Mouse (Mus musculus): ENCODE data around the gene Igsf10. TPM values are rescaled to one million over a fixed set of nuclear protein-coding genes. Genes with fewer than 3 reads are reported as not detected.

Igsf10 gene
- total and polyA plus RNA-seq, 2 experiments from 2014 or later: 6.2 to 7.1 TPM

DNA sequence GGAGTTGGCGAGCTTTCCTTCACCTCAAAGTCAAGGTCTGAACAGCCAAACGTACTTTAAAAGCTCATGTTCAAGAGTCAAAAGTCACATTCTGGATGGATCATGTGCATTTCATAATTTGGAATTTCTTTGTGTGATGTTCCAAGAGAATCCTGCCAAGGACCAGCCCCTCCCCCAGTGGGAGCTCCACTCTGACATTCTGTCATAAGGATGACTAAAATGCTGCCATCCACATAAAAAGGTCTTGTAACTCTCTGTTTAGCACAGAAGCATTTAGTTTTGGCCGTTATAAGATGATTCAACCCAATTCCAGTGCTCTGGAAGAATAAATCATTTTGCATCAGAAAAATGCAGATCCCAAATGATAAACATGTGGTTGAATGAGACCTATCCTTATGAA, 10.0 kb upstream of the Igsf10 start:
- no peak overlapping the region for H3K4me3 ChIP-seq (ENCODE audit: low read length)
- H3K27ac ChIP-seq: no peak overlapping the region
- no peaks in the 10 kb centered on the region for H3K4me1 ChIP-seq (ENCODE audit: insufficient read depth, low read length)
- TF ChIP-seq CTCF (IDR thresholded peaks at IDR 0.05; ENCODE audit: low read depth): no peak
- ATAC-seq (no peak), DNase-seq (ENCODE audit: low spot score) (no peak)
- no peaks in the 10 kb centered on the region for H3K9me3 ChIP-seq (ENCODE audit: low read length)
- no peaks in the 10 kb centered on the region for H3K36me3 ChIP-seq (ENCODE audit: insufficient read depth, low read length)
- no peak overlapping the region for H3K9ac ChIP-seq (replicated peaks; ENCODE audit: low read length)
- H3K27me3 ChIP-seq (ENCODE audit: insufficient read depth, low read length): no peaks in the 10 kb centered on the region
- no peak overlapping the region for H3K4me2 ChIP-seq (ENCODE audit: low read depth, low read length)
- 85% methylated on average over 3 of the region's 3 CpGs for WGBS

DNA sequence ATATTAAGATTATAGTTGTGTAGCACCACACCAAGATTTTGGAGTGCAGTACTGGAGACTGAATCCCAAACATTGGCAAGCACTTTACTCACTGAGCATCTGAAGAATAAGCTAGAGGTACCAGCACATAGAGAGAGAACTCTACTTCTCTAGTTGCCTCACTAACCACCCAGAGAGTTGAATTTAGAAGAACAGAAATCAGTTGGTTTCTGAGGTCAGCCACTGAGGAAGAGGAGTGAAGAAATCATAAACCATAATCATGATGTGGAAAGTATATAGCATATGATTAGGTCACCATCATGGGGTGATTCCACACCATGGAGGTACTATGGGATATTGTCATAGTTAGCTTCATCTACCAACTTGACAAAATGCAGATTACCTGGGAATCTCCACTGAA, 7.6 kb upstream of the Igsf10 start:
- TF ChIP-seq CTCF (IDR thresholded peaks at IDR 0.05; ENCODE audit: low read depth): no peak
- H3K36me3 ChIP-seq (ENCODE audit: insufficient read depth, low read length): no peaks in the 10 kb centered on the region

DNA sequence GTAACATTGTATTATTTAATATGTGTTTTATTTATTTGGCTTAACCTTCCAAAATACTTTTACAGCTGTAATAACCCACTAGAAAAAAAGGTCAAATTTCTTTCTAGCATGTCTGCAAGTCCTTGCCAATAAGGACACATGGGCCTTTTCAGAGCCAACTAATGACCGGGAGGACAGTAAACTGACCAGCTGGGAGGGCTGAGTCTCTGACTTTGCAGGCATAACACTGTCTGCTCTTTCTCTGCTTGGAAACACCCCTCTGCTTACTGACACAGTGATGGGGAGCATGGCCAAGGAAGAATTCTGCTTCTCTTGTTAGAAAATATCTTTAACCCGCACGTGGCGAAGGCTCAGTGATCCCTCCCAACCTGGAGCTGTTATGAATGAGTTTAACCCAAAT, 1.2 kb downstream of the Igsf10 start:
- Histone ChIP-seq H3K27me3 (ENCODE audit: insufficient read depth, low read length) (no peaks in the 10 kb centered on the region), H3K36me3 (ENCODE audit: insufficient read depth, low read length) (no peaks in the 10 kb centered on the region), H3K4me1 (ENCODE audit: insufficient read depth, low read length) (0 out of 2 replicates have a peak, but pooled peaks cover 6% of the 10 kb centered on the region), H3K9me3 (ENCODE audit: low read length) (no peaks in the 10 kb centered on the region), H3K9ac (replicated peaks; ENCODE audit: low read length) (peak overlapping the region; percentile 72), H3K4me2 (ENCODE audit: low read depth, low read length) (peak overlapping the region; percentile 83), H3K4me3 (ENCODE audit: low read length) (peak overlapping the region; percentile 85), H3K27ac (no peak overlapping the region)
- no peak for TF ChIP-seq CTCF (IDR thresholded peaks at IDR 0.05; ENCODE audit: low read depth)
- 42% methylated on average over 4 of the region's 4 CpGs for WGBS
- ATAC-seq: no peak
- peak; percentile 66 for DNase-seq (ENCODE audit: low spot score)

More for the DNA sequence above, 7.6 kb upstream of the Igsf10 start:
- ATAC-seq (no peak), DNase-seq (ENCODE audit: low spot score) (no peak)
- H3K4me2 ChIP-seq (ENCODE audit: low read depth, low read length): no peak overlapping the region
- H3K4me1 ChIP-seq (ENCODE audit: insufficient read depth, low read length): no peaks in the 10 kb centered on the region
- H3K27ac ChIP-seq: no peak overlapping the region
- H3K4me3 ChIP-seq (ENCODE audit: low read length): no peak overlapping the region
- no peaks in the 10 kb centered on the region for H3K27me3 ChIP-seq (ENCODE audit: insufficient read depth, low read length)
- H3K9ac ChIP-seq (replicated peaks; ENCODE audit: low read length): no peak overlapping the region
- H3K9me3 ChIP-seq (ENCODE audit: low read length): no peaks in the 10 kb centered on the region

DNA sequence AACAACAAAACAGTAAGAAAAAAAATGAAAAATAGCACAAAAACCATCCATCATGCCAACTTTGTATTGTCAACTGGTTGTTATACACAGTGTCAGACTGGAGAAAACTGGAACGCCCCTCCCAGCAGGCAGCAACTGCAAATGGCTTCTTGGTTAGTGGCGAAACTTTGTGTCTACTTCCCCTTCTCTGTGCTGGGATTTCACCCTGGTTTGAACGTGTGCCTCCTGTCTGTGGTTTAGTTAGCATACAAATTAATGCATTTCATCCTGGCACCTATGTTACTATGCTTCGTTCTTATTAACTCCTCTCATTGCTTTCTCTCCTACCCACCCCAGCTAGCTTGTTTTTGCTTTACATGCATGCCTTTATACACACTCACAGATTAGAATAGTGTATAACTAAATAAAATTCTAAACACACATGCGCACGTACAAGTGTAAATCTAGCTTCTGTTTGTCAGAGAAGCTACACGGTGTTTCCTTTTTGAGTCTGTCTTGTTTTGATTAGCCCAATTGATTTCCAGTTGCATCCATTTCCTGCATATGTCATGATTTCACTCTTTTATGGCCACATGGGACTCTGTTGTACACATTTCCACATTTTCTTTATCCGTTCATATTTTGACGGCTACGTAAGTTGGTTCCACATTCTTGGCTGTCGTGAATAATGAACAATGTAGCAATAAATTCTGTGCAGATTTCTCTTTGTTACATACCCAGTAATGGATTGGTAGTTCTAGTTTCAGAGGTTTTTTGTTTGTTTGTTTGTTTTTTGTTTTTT, 2.4 kb downstream of the Igsf10 start:
- WGBS: 69% methylated on average over 11 of the region's 11 CpGs
- H3K4me2 ChIP-seq (ENCODE audit: low read depth, low read length): peak overlapping the region; percentile 22; the same call in 1 of the 2 replicates
- H3K27ac ChIP-seq: no peak overlapping the region
- DNase-seq (ENCODE audit: low spot score) (no peak), ATAC-seq (no peak)
- no peak for TF ChIP-seq CTCF (IDR thresholded peaks at IDR 0.05; ENCODE audit: low read depth)
- no peaks in the 10 kb centered on the region for H3K9me3 ChIP-seq (ENCODE audit: low read length)
- no peaks in the 10 kb centered on the region for H3K27me3 ChIP-seq (ENCODE audit: insufficient read depth, low read length)
- H3K4me3 ChIP-seq (ENCODE audit: low read length): no peak overlapping the region
- 0 out of 2 replicates have a peak, but pooled peaks cover 6% of the 10 kb centered on the region for H3K4me1 ChIP-seq (ENCODE audit: insufficient read depth, low read length)
- no peaks in the 10 kb centered on the region for H3K36me3 ChIP-seq (ENCODE audit: insufficient read depth, low read length)
- no peak overlapping the region for H3K9ac ChIP-seq (replicated peaks; ENCODE audit: low read length)

DNA sequence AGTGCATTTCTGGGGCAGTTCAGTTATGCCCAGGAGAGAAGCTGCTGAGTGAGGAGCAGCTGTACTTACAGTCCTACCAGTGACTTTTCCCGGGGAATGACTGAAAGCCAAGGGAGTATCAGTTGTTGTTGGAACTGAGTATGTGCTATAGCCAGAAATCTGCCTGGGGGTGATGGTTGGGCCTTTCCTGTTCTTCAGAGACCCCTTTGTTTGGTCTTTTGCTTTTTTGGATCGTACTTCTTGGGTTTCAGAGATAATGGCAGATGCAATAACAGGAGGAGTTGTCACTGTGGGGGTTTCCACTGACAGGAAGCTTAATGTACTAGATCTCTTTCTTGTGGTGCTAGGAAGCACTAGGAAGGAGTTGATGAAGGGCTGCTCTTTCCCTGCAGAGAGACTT, 15.7 kb downstream of the Igsf10 start:
- Histone ChIP-seq H3K36me3 (ENCODE audit: insufficient read depth, low read length) (peaks cover 9% of the 10 kb centered on the region; the same call in 1 of the 2 replicates), H3K27me3 (ENCODE audit: insufficient read depth, low read length) (no peaks in the 10 kb centered on the region), H3K4me3 (ENCODE audit: low read length) (no peak overlapping the region), H3K9me3 (ENCODE audit: low read length) (no peaks in the 10 kb centered on the region), H3K4me1 (ENCODE audit: insufficient read depth, low read length) (no peaks in the 10 kb centered on the region), H3K27ac (no peak overlapping the region), H3K9ac (replicated peaks; ENCODE audit: low read length) (no peak overlapping the region), H3K4me2 (ENCODE audit: low read depth, low read length) (no peak overlapping the region)
- no peak for TF ChIP-seq CTCF (IDR thresholded peaks at IDR 0.05; ENCODE audit: low read depth)
- ATAC-seq: no peak
- no peak for DNase-seq (ENCODE audit: low spot score)
- WGBS: 91% methylated on average over 2 of the region's 2 CpGs

DNA sequence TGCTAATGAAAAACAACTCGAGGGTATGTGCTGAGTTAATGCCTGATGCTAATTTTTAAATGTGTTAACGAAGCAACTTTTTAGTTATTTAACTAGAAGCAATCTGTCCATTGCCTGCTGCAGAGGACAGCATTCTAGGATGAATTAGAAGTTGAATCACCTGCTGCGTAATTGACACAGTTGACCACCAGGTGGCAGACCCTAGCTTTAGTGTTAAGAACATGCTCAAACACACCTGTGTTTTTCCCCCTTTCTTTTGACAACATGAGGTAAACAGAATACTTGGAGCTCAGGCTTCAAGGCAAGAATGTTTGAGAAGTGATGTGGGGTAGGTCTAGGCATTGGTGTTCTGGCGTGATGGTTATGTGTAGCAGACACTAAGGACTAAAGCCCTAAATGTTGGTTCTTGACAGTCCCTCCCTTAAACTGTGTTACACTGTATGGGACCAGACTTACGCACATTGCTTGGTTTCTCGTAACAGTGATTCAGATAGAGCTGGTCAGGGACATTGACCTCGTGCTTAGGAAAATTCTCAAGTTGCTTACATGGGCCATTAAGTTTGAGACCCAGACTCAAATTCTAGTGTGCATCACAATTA, 22.8 kb downstream of the Igsf10 start:
- Histone ChIP-seq H3K27me3 (ENCODE audit: insufficient read depth, low read length) (no peaks in the 10 kb centered on the region), H3K36me3 (ENCODE audit: insufficient read depth, low read length) (peaks cover 3% of the 10 kb centered on the region; the same call in 1 of the 2 replicates), H3K9ac (replicated peaks; ENCODE audit: low read length) (no peak overlapping the region), H3K9me3 (ENCODE audit: low read length) (no peaks in the 10 kb centered on the region), H3K4me2 (ENCODE audit: low read depth, low read length) (no peak overlapping the region), H3K4me1 (ENCODE audit: insufficient read depth, low read length) (no peaks in the 10 kb centered on the region), H3K27ac (no peak overlapping the region), H3K4me3 (ENCODE audit: low read length) (no peak overlapping the region)
- peak; percentile 90 for TF ChIP-seq CTCF (IDR thresholded peaks at IDR 0.05; ENCODE audit: low read depth)
- WGBS: 48% methylated on average over 7 of the region's 7 CpGs
- ATAC-seq: peak; percentile 62; the same call in 1 of the 2 replicates
- DNase-seq (ENCODE audit: low spot score): peak; percentile 86

DNA sequence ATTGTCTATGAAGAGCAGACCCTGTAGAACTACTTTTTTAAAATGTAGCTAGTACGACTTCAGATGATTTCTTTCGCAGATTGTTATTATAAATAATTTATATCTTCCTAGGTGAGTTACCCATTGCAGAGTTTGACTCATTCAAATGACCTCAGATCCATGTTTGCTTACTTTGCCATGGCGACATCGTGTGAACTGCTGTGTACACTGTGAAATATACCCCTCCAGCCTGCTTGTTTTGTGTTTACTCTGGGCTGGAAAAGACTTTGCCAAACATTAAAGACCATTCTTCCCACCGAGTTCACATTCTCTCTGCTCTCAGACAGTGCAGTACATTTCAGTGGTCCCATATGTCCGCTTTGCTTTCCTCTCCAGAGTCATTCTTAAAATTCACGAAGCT, 28.1 kb downstream of the Igsf10 start:
- H3K4me2 ChIP-seq (ENCODE audit: low read depth, low read length): no peak overlapping the region
- WGBS: 79% methylated on average over 7 of the region's 7 CpGs

More for the DNA sequence above, 28.1 kb downstream of the Igsf10 start:
- Histone ChIP-seq H3K27me3 (ENCODE audit: insufficient read depth, low read length) (no peaks in the 10 kb centered on the region), H3K9ac (replicated peaks; ENCODE audit: low read length) (no peak overlapping the region), H3K9me3 (ENCODE audit: low read length) (no peaks in the 10 kb centered on the region), H3K4me3 (ENCODE audit: low read length) (no peak overlapping the region), H3K4me1 (ENCODE audit: insufficient read depth, low read length) (no peaks in the 10 kb centered on the region), H3K27ac (no peak overlapping the region), H3K36me3 (ENCODE audit: insufficient read depth, low read length) (peaks cover 3% of the 10 kb centered on the region; the same call in 1 of the 2 replicates)
- ATAC-seq (no peak), DNase-seq (ENCODE audit: low spot score) (no peak)
- no peak for TF ChIP-seq CTCF (IDR thresholded peaks at IDR 0.05; ENCODE audit: low read depth)
